Mouse (Mus musculus): ENCODE results near the gene Iqsec3. TPM values are rescaled to one million over a fixed set of nuclear protein-coding genes. Genes with fewer than 3 reads are reported as not detected.

Iqsec3 gene
- polyA plus RNA-seq, 1 experiment from 2014 or later = 0.08 TPM

GRCm38 (mm10) chr6:121325298-121325697, 148.2 kb downstream of the Iqsec3 start:
- peaks cover 21% of the 10 kb centered on the region for H3K4me1 ChIP-seq (ENCODE audit: control insufficient read depth, insufficient read depth, low read length)
- H3K4me2 ChIP-seq (replicated peaks; ENCODE audit: low read depth, low read length) = no peak overlapping the region
- no peak for ATAC-seq (ENCODE audit: low FRiP score, low TSS enrichment)
- H3K36me3 ChIP-seq (ENCODE audit: control insufficient read depth, insufficient read depth, low read length) = no peaks in the 10 kb centered on the region
- no peaks in the 10 kb centered on the region for H3K9me3 ChIP-seq (ENCODE audit: control insufficient read depth, low read length)
- H3K4me3 ChIP-seq (ENCODE audit: low read length) = no peak overlapping the region
- H3K9ac ChIP-seq (ENCODE audit: low read depth, low read length) = no peak overlapping the region
- WGBS = 92% methylated on average over 3 of the region's 3 CpGs
- H3K27me3 ChIP-seq (ENCODE audit: control insufficient read depth, insufficient read depth, low read length) = no peaks in the 10 kb centered on the region
- no peak overlapping the region for H3K27ac ChIP-seq (ENCODE audit: low read depth, low read length)

Small RNA genes lying within 50 kb of the gene (microRNA-seq; reads per million reads assigned to microRNA genes)
- not detected for gene Gm24855

Other genes with a start within 250 kb of the Iqsec3 start
- 1.6 and 1.8 TPM in 2 replicates for gene Usp18, start 227.8 kb downstream of the Iqsec3 start, polyA plus RNA-seq (2014; fragmentation: Nextera tagmentation; extraction: Ambion mirVana)
- 9.8 and 13.4 TPM in 2 replicates for gene Slc6a13, start 173.5 kb downstream of the Iqsec3 start, polyA plus RNA-seq (2014; fragmentation: Nextera tagmentation; extraction: Ambion mirVana)
- gene Slc6a12, start 130.6 kb downstream of the Iqsec3 start, polyA plus RNA-seq (2014; fragmentation: Nextera tagmentation; extraction: Ambion mirVana) = 0.21 and 0.35 TPM in 2 replicates
- 0.11 and 0.46 TPM in 2 replicates for gene A2m, start 161.7 kb upstream of the Iqsec3 start, polyA plus RNA-seq (2014; fragmentation: Nextera tagmentation; extraction: Ambion mirVana)